Mouse (Mus musculus): ENCODE data around the gene Fndc7. TPM values are rescaled to one million over a fixed set of nuclear protein-coding genes. Genes with fewer than 3 reads are reported as not detected.
"Not testable (repeated sequence)": the region's sequence is repeated elsewhere in the genome, so short reads cannot be mapped to it uniquely, and the experiment has no call there.

Gene Fndc7
- polyA plus RNA-seq, 1 experiment: 1.7 TPM

DNA sequence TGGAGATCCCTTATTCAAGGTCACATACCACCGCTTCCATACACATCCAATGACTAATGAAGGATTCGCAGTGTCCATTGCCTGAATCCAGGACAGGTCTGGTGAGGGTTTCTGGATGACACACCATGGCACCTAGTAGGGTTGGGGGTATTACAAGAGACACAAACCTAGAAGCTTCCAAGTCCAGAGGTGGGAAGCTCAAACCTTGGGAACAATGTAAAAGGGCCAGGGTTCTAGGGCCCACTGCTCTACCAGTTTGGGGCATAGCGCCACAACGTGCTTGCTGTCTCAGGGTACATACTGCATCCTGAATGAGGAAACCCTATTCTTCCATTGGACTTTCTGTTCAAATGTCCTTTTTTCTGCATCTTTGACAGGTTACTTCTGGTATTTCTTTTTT, 8.8 kb upstream of the Fndc7 start:
- Histone ChIP-seq H3K4me1 (ENCODE audit: control insufficient read depth, insufficient read depth, low read length) (no peaks in the 10 kb centered on the region), H3K4me3 (replicated peaks; ENCODE audit: extremely low read depth, low read depth, low read length) (no peak overlapping the region)
- no peak for DNase-seq
- 91% methylated on average over 4 of the region's 4 CpGs for WGBS
- TF ChIP-seq POLR2A (IDR thresholded peaks at IDR 0.05; ENCODE audit: borderline replicate concordance, extremely low read depth, low read depth, low read length) (no peak), CTCF (IDR thresholded peaks at IDR 0.05; ENCODE audit: insufficient read depth, low read length) (no peak)

- 63% methylated on average over 4 of the region's 4 CpGs for WGBS
- Histone ChIP-seq H3K4me3 (replicated peaks; ENCODE audit: extremely low read depth, low read depth, low read length) (no peak overlapping the region), H3K4me1 (ENCODE audit: control insufficient read depth, insufficient read depth, low read length) (no peaks in the 10 kb centered on the region)
- TF ChIP-seq POLR2A (IDR thresholded peaks at IDR 0.05; ENCODE audit: borderline replicate concordance, extremely low read depth, low read depth, low read length) (no peak), CTCF (IDR thresholded peaks at IDR 0.05; ENCODE audit: insufficient read depth, low read length) (no peak)
- DNase-seq: no peak
Measured at GRCm38 (mm10) chr3:108892914-108893313, 3.1 kb upstream of the Fndc7 start.

GRCm38 (mm10) chr3:108892080-108892479, 2.3 kb upstream of the Fndc7 start:
- H3K4me3 ChIP-seq (replicated peaks; ENCODE audit: extremely low read depth, low read depth, low read length): no peak overlapping the region
- 58% methylated on average over 1 of the region's 1 CpGs for WGBS
- TF ChIP-seq POLR2A (IDR thresholded peaks at IDR 0.05; ENCODE audit: borderline replicate concordance, extremely low read depth, low read depth, low read length) (no peak), CTCF (IDR thresholded peaks at IDR 0.05; ENCODE audit: insufficient read depth, low read length) (no peak)

GRCm38 (mm10) chr3:108887618-108887975, 2.2 kb downstream of the Fndc7 start:
- 95% methylated on average over 3 of the region's 3 CpGs for WGBS
- no peak for TF ChIP-seq CTCF (IDR thresholded peaks at IDR 0.05; ENCODE audit: insufficient read depth, low read length)
- TF ChIP-seq POLR2A (IDR thresholded peaks at IDR 0.05; ENCODE audit: borderline replicate concordance, extremely low read depth, low read depth, low read length): no peak

More at GRCm38 (mm10) chr3:108892080-108892479, 2.3 kb upstream of the Fndc7 start:
- no peak for DNase-seq
- no peaks in the 10 kb centered on the region for H3K4me1 ChIP-seq (ENCODE audit: control insufficient read depth, insufficient read depth, low read length)

GRCm38 (mm10) chr3:108886934-108887617, 2.7 kb downstream of the Fndc7 start:
- WGBS: 83% methylated on average over 12 of the region's 12 CpGs
- H3K4me3 ChIP-seq (replicated peaks; ENCODE audit: extremely low read depth, low read depth, low read length): no peak overlapping the region
- DNase-seq: no peak
- TF ChIP-seq POLR2A (IDR thresholded peaks at IDR 0.05; ENCODE audit: borderline replicate concordance, extremely low read depth, low read depth, low read length) (no peak), CTCF (IDR thresholded peaks at IDR 0.05; ENCODE audit: insufficient read depth, low read length) (no peak)
- H3K4me1 ChIP-seq (ENCODE audit: control insufficient read depth, insufficient read depth, low read length): peaks cover 2% of the 10 kb centered on the region; the same call in 1 of the 2 replicates

More at GRCm38 (mm10) chr3:108887618-108887975, 2.2 kb downstream of the Fndc7 start:
- peaks cover 2% of the 10 kb centered on the region; the same call in 1 of the 2 replicates for H3K4me1 ChIP-seq (ENCODE audit: control insufficient read depth, insufficient read depth, low read length)
- DNase-seq: no peak
- H3K4me3 ChIP-seq (replicated peaks; ENCODE audit: extremely low read depth, low read depth, low read length): no peak overlapping the region

DNA sequence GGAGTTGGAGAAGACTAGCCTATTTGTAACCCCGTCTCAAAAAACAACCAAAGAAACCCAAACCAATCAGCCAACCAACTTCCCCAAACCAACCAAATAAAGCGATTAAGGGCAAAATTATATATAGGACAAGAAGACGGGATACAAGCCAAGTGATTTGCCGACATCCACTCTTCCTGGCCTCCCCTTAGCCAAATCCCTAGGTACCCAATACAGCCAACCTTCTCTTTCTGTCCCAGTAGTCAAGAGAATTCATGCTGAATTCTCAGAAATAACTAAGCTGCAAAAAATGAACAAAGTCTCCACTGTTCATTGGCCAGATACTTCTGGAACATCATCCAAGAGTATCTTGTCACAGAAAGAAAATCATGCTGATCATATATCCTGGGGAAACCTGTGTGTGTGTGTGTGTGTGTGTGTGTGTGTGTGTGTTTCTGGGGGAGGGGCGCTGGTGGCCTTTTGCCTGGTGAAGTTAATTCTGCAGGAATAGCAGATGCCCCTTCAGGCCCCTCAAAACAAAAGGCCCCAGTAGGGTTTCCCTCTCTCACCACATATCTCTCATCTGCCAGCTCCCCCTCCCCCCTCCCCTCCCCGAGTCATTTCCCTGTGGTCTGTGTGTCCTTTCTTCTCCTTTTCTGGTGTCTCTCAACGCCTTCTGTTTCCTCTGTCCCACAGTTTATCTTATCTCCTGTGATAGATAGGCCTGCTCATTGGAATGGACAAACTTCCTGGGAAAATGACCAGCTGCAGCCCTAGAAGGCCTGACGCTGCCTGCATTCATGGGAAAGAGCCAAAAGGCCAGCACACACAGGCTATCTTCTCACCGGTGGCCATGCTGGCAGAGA, 3.9 kb downstream of the Fndc7 start:
- Histone ChIP-seq H3K4me3 (replicated peaks; ENCODE audit: extremely low read depth, low read depth, low read length) (no peak overlapping the region), H3K4me1 (ENCODE audit: control insufficient read depth, insufficient read depth, low read length) (peaks cover 7% of the 10 kb centered on the region; the same call in 1 of the 2 replicates)
- 40% methylated on average over 9 of the region's 9 CpGs for WGBS
- TF ChIP-seq CTCF (IDR thresholded peaks at IDR 0.05; ENCODE audit: insufficient read depth, low read length) (no peak), POLR2A (IDR thresholded peaks at IDR 0.05; ENCODE audit: borderline replicate concordance, extremely low read depth, low read depth, low read length) (no peak)
- no peak for DNase-seq

GRCm38 (mm10) chr3:108884706-108885289, 5.0 kb downstream of the Fndc7 start:
- H3K4me3 ChIP-seq (replicated peaks; ENCODE audit: extremely low read depth, low read depth, low read length): no peak overlapping the region
- peaks cover 8% of the 10 kb centered on the region; the same call in 1 of the 2 replicates for H3K4me1 ChIP-seq (ENCODE audit: control insufficient read depth, insufficient read depth, low read length)
- no peak for DNase-seq
- no peak for TF ChIP-seq POLR2A (IDR thresholded peaks at IDR 0.05; ENCODE audit: borderline replicate concordance, extremely low read depth, low read depth, low read length)
- TF ChIP-seq CTCF (IDR thresholded peaks at IDR 0.05; ENCODE audit: insufficient read depth, low read length): no peak
- WGBS: 71% methylated on average over 8 of the region's 8 CpGs

GRCm38 (mm10) chr3:108883067-108883466, 6.7 kb downstream of the Fndc7 start:
- no peak for DNase-seq
- Histone ChIP-seq H3K4me3 (replicated peaks; ENCODE audit: extremely low read depth, low read depth, low read length) (no peak overlapping the region), H3K4me1 (ENCODE audit: control insufficient read depth, insufficient read depth, low read length) (peaks cover 8% of the 10 kb centered on the region; the same call in 1 of the 2 replicates)
- no peak for TF ChIP-seq CTCF (IDR thresholded peaks at IDR 0.05; ENCODE audit: insufficient read depth, low read length)
- TF ChIP-seq POLR2A (IDR thresholded peaks at IDR 0.05; ENCODE audit: borderline replicate concordance, extremely low read depth, low read depth, low read length): no peak
- 86% methylated on average over 2 of the region's 2 CpGs for WGBS

- not testable (repeated sequence) for H3K4me1 ChIP-seq (ENCODE audit: control insufficient read depth, insufficient read depth, low read length); DNase-seq; H3K4me3 ChIP-seq (replicated peaks; ENCODE audit: extremely low read depth, low read depth, low read length)
- WGBS: 52% methylated on average over 4 of the region's 4 CpGs
Measured at GRCm38 (mm10) chr3:108881873-108882272, 7.9 kb downstream of the Fndc7 start.
